Mouse (Mus musculus): ENCODE data around the gene Tspoap1.

Tspoap1 gene

GRCm38 (mm10) chr11:87802621-87803020 is 42.3 kb downstream of the Tspoap1 start:
- no peak for ATAC-seq (ENCODE audit: insufficient number of reproducible peaks, low FRiP score, low TSS enrichment)

GRCm38 (mm10) chr11:87805448-87805847 is 45.1 kb downstream of the Tspoap1 start:
- no peak for ATAC-seq (ENCODE audit: insufficient number of reproducible peaks, low FRiP score, low TSS enrichment)

- no peak for ATAC-seq (ENCODE audit: insufficient number of reproducible peaks, low FRiP score, low TSS enrichment)
Observed at GRCm38 (mm10) chr11:87807433-87807832, 47.1 kb downstream of the Tspoap1 start.

- no peak for ATAC-seq (ENCODE audit: insufficient number of reproducible peaks, low FRiP score, low TSS enrichment)
Observed at GRCm38 (mm10) chr11:87808236-87808635, 47.9 kb downstream of the Tspoap1 start.

- no peak for ATAC-seq (ENCODE audit: insufficient number of reproducible peaks, low FRiP score, low TSS enrichment)
Observed at GRCm38 (mm10) chr11:87811396-87811795, 51.1 kb downstream of the Tspoap1 start.

GRCm38 (mm10) chr11:87814831-87815230 is 54.5 kb downstream of the Tspoap1 start:
- no peak for ATAC-seq (ENCODE audit: insufficient number of reproducible peaks, low FRiP score, low TSS enrichment)

- peak; percentile 67; the same call in 1 of the 2 replicates for ATAC-seq (ENCODE audit: insufficient number of reproducible peaks, low FRiP score, low TSS enrichment)
Observed at GRCm38 (mm10) chr11:87816707-87817442, 56.5 kb downstream of the Tspoap1 start.

- no peak; the same call in 1 of the 2 replicates for ATAC-seq (ENCODE audit: insufficient number of reproducible peaks, low FRiP score, low TSS enrichment)
Observed at GRCm38 (mm10) chr11:87817443-87817773, 57.1 kb downstream of the Tspoap1 start.

GRCm38 (mm10) chr11:87821502-87821901 is 61.2 kb downstream of the Tspoap1 start:
- ATAC-seq (ENCODE audit: insufficient number of reproducible peaks, low FRiP score, low TSS enrichment): no peak

- ATAC-seq (ENCODE audit: insufficient number of reproducible peaks, low FRiP score, low TSS enrichment): no peak
Observed at GRCm38 (mm10) chr11:87828239-87828900, 68.0 kb downstream of the Tspoap1 start, which contains the start of gene Lpo. Lpo (minus strand) TSS chr11:87828289.

Measured in cerebellum, adult (tissue).